In the genomic region with DNA sequence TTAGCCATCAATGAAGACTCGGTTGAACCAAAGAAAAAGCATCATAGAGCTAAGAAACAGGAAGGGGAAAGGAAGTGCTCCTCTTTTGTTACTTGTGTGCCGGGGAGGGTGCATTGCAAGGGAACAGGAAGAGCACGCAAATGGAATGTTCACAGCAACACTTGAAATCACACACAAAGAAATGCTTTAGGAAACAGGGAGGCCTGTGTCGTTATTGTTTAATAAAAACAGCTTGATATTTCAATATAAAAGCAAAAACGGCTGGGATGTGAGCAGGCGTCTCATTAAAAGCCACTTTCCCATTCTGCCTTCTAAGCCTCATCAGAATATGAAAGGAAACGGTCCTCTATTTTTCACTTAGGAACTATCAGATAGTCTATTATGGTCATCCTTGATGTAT, we compare ENCODE assay signal across 12 mouse cellular contexts.
DNase-seq lines count a peak whose midpoint lies in the region; ATAC-seq and TF ChIP-seq lines count a peak whose summit lies in the region.
"Had no signal": no experiment of that assay in that cellular context is flagged by ENCODE, and none has a peak within 500 bp of the region (broad histone marks: within the 10 kb centered on the region; RNA-seq: fewer than 3 reads in every experiment).

No protein-coding gene starts in this region.

- no peak overlapping the region for H3K4me2 ChIP-seq in forebrain, embryonic 13.5 days
- no peak overlapping the region for H3K4me2 ChIP-seq in forebrain, embryonic 11.5 days (ENCODE audit: low read depth, low read length, severe bottlenecking)
- no peak overlapping the region for H3K4me2 ChIP-seq in hindbrain, postnatal 0 days (ENCODE audit: low read depth, low read length)
- H3K4me2 ChIP-seq in hindbrain, embryonic 12.5 days (replicated peaks) = no peak overlapping the region
- H3K4me2 ChIP-seq: heart, embryonic 12.5 days; intestine, embryonic 15.5 days had no signal

- WGBS in forebrain, embryonic 13.5 days = 18% methylated on average over 7 of the region's 7 CpGs
- WGBS in forebrain, embryonic 11.5 days = 47% methylated on average over 7 of the region's 7 CpGs
- 41% methylated on average over 7 of the region's 7 CpGs for WGBS in hindbrain, postnatal 0 days
- WGBS in hindbrain, embryonic 12.5 days = 56% methylated on average over 7 of the region's 7 CpGs
- WGBS in heart, adult 2 months = 39% methylated on average over 7 of the region's 7 CpGs

- no peak for DNase-seq in forebrain, embryonic 11.5 days (ENCODE audit: low spot score)
- DNase-seq in hindbrain, postnatal 0 days (ENCODE audit: low spot score) = peak; percentile 5
- peak; percentile 15 for DNase-seq in retina, embryonic 14.5 days (ENCODE audit: low spot score)
- DNase-seq in retina, postnatal 1 day = no peak
- DNase-seq in heart, adult 2 months = no peak
- DNase-seq: adrenal gland, postnatal 10 days; gastrocnemius, postnatal 14 days had no signal

- TF ChIP-seq EP300 in heart, adult 2 months (IDR thresholded peaks at IDR 0.05; ENCODE audit: insufficient read depth, low read depth, low read length) = no peak

- no peaks in the 10 kb centered on the region for H3K79me2 ChIP-seq in heart, adult 2 months (replicated peaks; ENCODE audit: control insufficient read depth, insufficient read depth, low read length)

- ATAC-seq in forebrain, embryonic 13.5 days = peak; percentile 34
- ATAC-seq in forebrain, embryonic 11.5 days (replicated peaks; ENCODE audit: low FRiP score) = no peak; the same call in 1 of the 2 replicates
- no peak for ATAC-seq in hindbrain, postnatal 0 days
- no peak for ATAC-seq in hindbrain, embryonic 12.5 days (ENCODE audit: low FRiP score)
- ATAC-seq: intestine, embryonic 15.5 days had no signal

- H3K36me3 ChIP-seq in forebrain, embryonic 13.5 days (ENCODE audit: poor library complexity, severe bottlenecking) = no peaks in the 10 kb centered on the region
- no peaks in the 10 kb centered on the region for H3K36me3 ChIP-seq in forebrain, embryonic 11.5 days (ENCODE audit: control insufficient read depth, insufficient read depth, low read length)
- no peaks in the 10 kb centered on the region for H3K36me3 ChIP-seq in hindbrain, postnatal 0 days (ENCODE audit: insufficient read depth, low read length)
- H3K36me3 ChIP-seq in hindbrain, embryonic 12.5 days = no peaks in the 10 kb centered on the region
- H3K36me3 ChIP-seq in heart, adult 2 months (ENCODE audit: control insufficient read depth, insufficient read depth, low read length) = no peaks in the 10 kb centered on the region
- H3K36me3 ChIP-seq: embryonic facial prominence, embryonic 10.5 days; heart, embryonic 12.5 days; intestine, embryonic 15.5 days had no signal

- H3K4me3 ChIP-seq in forebrain, embryonic 13.5 days = no peak overlapping the region
- no peak overlapping the region for H3K4me3 ChIP-seq in forebrain, embryonic 11.5 days (ENCODE audit: low read depth, low read length)
- H3K4me3 ChIP-seq in hindbrain, postnatal 0 days (ENCODE audit: low read length) = no peak overlapping the region
- H3K4me3 ChIP-seq in hindbrain, embryonic 12.5 days = no peak overlapping the region
- no peak overlapping the region for H3K4me3 ChIP-seq in heart, adult 2 months
- H3K4me3 ChIP-seq: embryonic facial prominence, embryonic 10.5 days; heart, embryonic 12.5 days; intestine, embryonic 15.5 days had no signal

- no peaks in the 10 kb centered on the region for H3K27me3 ChIP-seq in forebrain, embryonic 13.5 days
- H3K27me3 ChIP-seq in forebrain, embryonic 11.5 days (ENCODE audit: control insufficient read depth, insufficient read depth, low read length) = no peaks in the 10 kb centered on the region
- H3K27me3 ChIP-seq in hindbrain, postnatal 0 days (ENCODE audit: insufficient read depth, low read length) = no peaks in the 10 kb centered on the region
- H3K27me3 ChIP-seq in hindbrain, embryonic 12.5 days = no peaks in the 10 kb centered on the region
- no peaks in the 10 kb centered on the region for H3K27me3 ChIP-seq in heart, adult 2 months (ENCODE audit: control insufficient read depth, insufficient read depth, low read length)
- H3K27me3 ChIP-seq: heart, embryonic 12.5 days; intestine, embryonic 15.5 days had no signal

- intact Hi-C loops in heart, adult 2 months (cut with DNase I) = no loop called here

- H3K9ac ChIP-seq in forebrain, embryonic 13.5 days = no peak overlapping the region
- H3K9ac ChIP-seq in forebrain, embryonic 11.5 days (ENCODE audit: low read length) = no peak overlapping the region
- H3K9ac ChIP-seq in hindbrain, postnatal 0 days (replicated peaks; ENCODE audit: low read length) = no peak overlapping the region
- no peak overlapping the region for H3K9ac ChIP-seq in hindbrain, embryonic 12.5 days
- no peak overlapping the region for H3K9ac ChIP-seq in heart, adult 2 months (ENCODE audit: low read depth, low read length)
- H3K9ac ChIP-seq: heart, embryonic 12.5 days; intestine, embryonic 15.5 days had no signal

- TF ChIP-seq POLR2A in heart, adult 2 months (IDR thresholded peaks at IDR 0.05; ENCODE audit: insufficient read depth, low read depth, low read length) = no peak

- H3K27ac ChIP-seq in forebrain, embryonic 13.5 days = 0 out of 2 replicates have a peak overlapping the region, but pooled peaks have one; percentile 1
- H3K27ac ChIP-seq in forebrain, embryonic 11.5 days (ENCODE audit: low read depth, low read length) = no peak overlapping the region
- peak overlapping the region; percentile 82; the same call in 1 of the 2 replicates for H3K27ac ChIP-seq in hindbrain, postnatal 0 days
- no peak overlapping the region for H3K27ac ChIP-seq in hindbrain, embryonic 12.5 days
- H3K27ac ChIP-seq in heart, adult 2 months = no peak overlapping the region
- H3K27ac ChIP-seq: embryonic facial prominence, embryonic 10.5 days; intestine, embryonic 15.5 days had no signal

- no peaks in the 10 kb centered on the region for H3K9me3 ChIP-seq in forebrain, embryonic 13.5 days (replicated peaks)
- no peaks in the 10 kb centered on the region for H3K9me3 ChIP-seq in forebrain, embryonic 11.5 days (ENCODE audit: control insufficient read depth, low read length)
- H3K9me3 ChIP-seq in hindbrain, postnatal 0 days (ENCODE audit: low read length) = no peaks in the 10 kb centered on the region
- H3K9me3 ChIP-seq in hindbrain, embryonic 12.5 days (replicated peaks) = no peaks in the 10 kb centered on the region
- H3K9me3 ChIP-seq: embryonic facial prominence, embryonic 10.5 days; heart, embryonic 12.5 days; intestine, embryonic 15.5 days had no signal

- TF ChIP-seq CTCF in hindbrain, postnatal 0 days (IDR thresholded peaks at IDR 0.05; ENCODE audit: low read depth) = no peak
- TF ChIP-seq CTCF in heart, adult 2 months (IDR thresholded peaks at IDR 0.05) = no peak

- peaks cover 18% of the 10 kb centered on the region for H3K4me1 ChIP-seq in forebrain, embryonic 13.5 days
- 0 out of 2 replicates have a peak, but pooled peaks cover 2% of the 10 kb centered on the region for H3K4me1 ChIP-seq in forebrain, embryonic 11.5 days (replicated peaks; ENCODE audit: control insufficient read depth, insufficient read depth, low read length)
- H3K4me1 ChIP-seq in hindbrain, postnatal 0 days (ENCODE audit: insufficient read depth, low read length) = 0 out of 2 replicates have a peak, but pooled peaks cover 5% of the 10 kb centered on the region
- H3K4me1 ChIP-seq in hindbrain, embryonic 12.5 days = no peaks in the 10 kb centered on the region
- no peaks in the 10 kb centered on the region for H3K4me1 ChIP-seq in heart, adult 2 months (ENCODE audit: control insufficient read depth, insufficient read depth, low read length)
- H3K4me1 ChIP-seq: heart, embryonic 12.5 days; intestine, embryonic 15.5 days had no signal

Comparison
In these comparisons a context has a peak if more than half of its experiments do, and no peak if none do; other contexts are left out.
1. H3K27ac ChIP-seq: peak in forebrain, embryonic 13.5 days (single experiment) and hindbrain, postnatal 0 days (single experiment); none in forebrain, embryonic 11.5 days (single experiment), hindbrain, embryonic 12.5 days (single experiment) and heart, adult 2 months (single experiment).
2. DNase-seq: peak in hindbrain, postnatal 0 days (single experiment) and retina, embryonic 14.5 days (single experiment); none in forebrain, embryonic 11.5 days (single experiment), retina, postnatal 1 day (single experiment) and heart, adult 2 months (0 of 2).